Mouse (Mus musculus) gastrocnemius, postnatal 4 days (tissue): Measurements from ENCODE around the gene Ate1. TPM values are rescaled to one million over a fixed set of nuclear protein-coding genes. Genes with fewer than 3 reads are reported as not detected.

Source experiments
- total RNA-seq, 2 experiments: library from RNA; stranded (reverse); gene quantifications; 2 replicates each; pipeline ENCODE4 v1.2.3; 2021

Gene Ate1
- total RNA-seq, 2 experiments from 2014 or later, result 32.0 to 35.1 TPM

Other genes starting within 250 kb of the Ate1 start
- gene Nsmce4a, start 52.7 kb upstream of the Ate1 start, total RNA-seq, result 10 to 100 TPM; 50.4 to 56.2 TPM
- gene Tacc2, start 57.1 kb upstream of the Ate1 start, total RNA-seq, result 100 to 1,000 TPM; 171 to 202 TPM